Mouse (Mus musculus): ENCODE measurements around the gene Sult6b2. TPM values are rescaled to one million over a fixed set of nuclear protein-coding genes. Genes with fewer than 3 reads are reported as not detected.

The Sult6b2 gene
- not detected in 2 replicates for polyA plus RNA-seq (2014; fragmentation: Nextera tagmentation; extraction: Ambion mirVana)

DNA sequence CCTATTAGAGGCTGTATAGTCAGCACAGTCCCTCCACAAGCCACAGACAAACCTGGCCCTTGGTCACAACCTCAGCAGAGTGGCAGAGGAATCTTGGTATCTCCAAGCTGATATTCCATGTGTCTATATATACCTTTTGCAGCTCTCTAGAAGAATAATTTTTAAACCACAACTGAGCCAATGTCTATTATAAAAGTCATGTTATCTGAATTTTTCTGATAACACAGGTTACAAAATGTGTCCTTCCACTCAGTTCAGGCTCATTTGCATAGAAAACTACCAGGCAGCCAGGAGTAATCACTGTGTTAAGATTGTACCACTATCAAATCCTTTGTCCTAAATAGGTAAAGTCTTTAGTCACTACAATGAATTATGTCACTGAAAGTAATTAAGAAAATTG lies at the start of gene Sult6b2:
Gene Sult6b2 (minus strand): TSS at position 101 of the 400 bp plus-strand sequence.
- no peak for DNase-seq (ENCODE audit: low spot score)
- Histone ChIP-seq H3K4me2 (replicated peaks) (no peak within 1 kb of the TSS), H3K4me3 (replicated peaks; ENCODE audit: low read length) (no peak within 1 kb of the TSS), H3K27me3 (ENCODE audit: control insufficient read depth, insufficient read depth, low read length) (no peaks in the 10 kb centered on the region), H3K27ac (no peak within 1 kb of the TSS), H3K4me1 (replicated peaks; ENCODE audit: control insufficient read depth, insufficient read depth, low read length) (no peaks in the 10 kb centered on the region), H3K36me3 (replicated peaks; ENCODE audit: control insufficient read depth, insufficient read depth) (no peaks in the 10 kb centered on the region), H3K9ac (no peak within 1 kb of the TSS), H3K9me3 (ENCODE audit: control insufficient read depth, low read length) (no peaks in the 10 kb centered on the region)
- no peak for ATAC-seq (ENCODE audit: low FRiP score)

DNA sequence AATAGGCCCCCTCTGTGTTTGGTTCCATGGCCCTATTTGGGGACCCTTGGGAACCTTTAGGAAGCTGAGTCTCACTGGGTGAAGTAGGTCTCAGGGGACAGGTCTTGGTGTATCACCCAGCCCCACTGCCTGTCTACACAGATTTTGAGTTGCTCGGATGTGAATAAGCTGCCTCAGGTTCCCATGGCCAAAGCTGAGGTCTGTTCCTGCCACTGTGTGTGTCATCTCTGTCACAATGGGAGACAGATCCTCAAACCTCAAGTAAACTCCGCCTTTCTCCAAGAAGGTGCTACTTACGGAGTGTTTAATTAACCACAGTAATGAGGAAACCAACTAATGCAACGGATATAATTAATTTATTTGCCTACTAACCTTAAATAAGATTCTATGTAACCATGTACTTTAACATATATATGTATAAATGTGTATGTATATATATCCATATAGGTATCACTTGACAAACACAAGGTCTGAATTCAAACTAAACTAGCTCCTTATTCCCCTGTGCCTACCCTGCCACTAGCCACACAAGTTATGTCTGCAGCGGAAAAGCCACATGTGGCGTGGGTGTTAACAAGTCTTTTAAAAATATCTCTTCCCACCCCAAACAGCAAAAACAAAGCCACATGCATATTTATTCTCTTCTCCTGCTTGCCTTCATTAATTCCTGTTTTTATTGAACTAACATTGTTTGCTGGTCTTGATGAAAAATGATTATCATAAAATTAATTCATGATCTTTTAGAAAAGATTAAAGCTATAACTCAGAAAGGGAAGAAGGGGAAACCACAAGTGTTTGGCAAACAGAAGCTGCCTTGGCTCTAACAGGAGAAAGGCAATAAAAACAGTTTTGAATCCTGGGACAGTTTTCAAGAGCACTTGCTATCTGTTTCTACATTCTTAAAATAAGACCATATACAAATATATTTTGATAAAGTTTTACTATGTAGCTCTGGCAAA lies 48.4 kb upstream of the Sult6b2 start:
- no peak overlapping the region for H3K4me2 ChIP-seq (replicated peaks)
- no peaks in the 10 kb centered on the region for H3K27me3 ChIP-seq (ENCODE audit: control insufficient read depth, insufficient read depth, low read length)
- H3K4me3 ChIP-seq (replicated peaks; ENCODE audit: low read length), result no peak overlapping the region
- ATAC-seq (ENCODE audit: low FRiP score) (no peak), DNase-seq (ENCODE audit: low spot score) (no peak)
- no peak overlapping the region for H3K9ac ChIP-seq
- 85% methylated on average over 6 of the region's 6 CpGs for WGBS
- H3K4me1 ChIP-seq (replicated peaks; ENCODE audit: control insufficient read depth, insufficient read depth, low read length), result peaks cover 8% of the 10 kb centered on the region
- H3K9me3 ChIP-seq (ENCODE audit: control insufficient read depth, low read length), result no peaks in the 10 kb centered on the region
- H3K36me3 ChIP-seq (replicated peaks; ENCODE audit: control insufficient read depth, insufficient read depth), result no peaks in the 10 kb centered on the region
- no peak overlapping the region for H3K27ac ChIP-seq

DNA sequence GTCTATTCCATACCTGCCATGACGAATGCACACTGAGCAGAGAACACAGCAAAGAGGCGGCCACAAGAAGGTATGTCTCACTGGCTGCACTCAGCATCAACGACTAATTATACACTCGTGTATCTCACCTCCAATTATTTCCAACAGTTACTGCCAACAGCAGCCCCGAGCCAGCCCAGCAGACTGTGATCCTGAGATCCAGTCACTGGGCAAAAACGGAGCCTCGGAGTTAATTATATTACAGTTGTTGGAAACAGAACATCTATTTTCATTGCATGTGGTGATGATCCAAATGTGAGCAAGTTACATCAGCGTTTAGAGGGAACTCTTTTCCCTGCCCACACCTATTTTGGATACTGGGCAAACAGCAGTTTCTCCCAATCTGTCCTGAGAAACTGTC lies 46.1 kb upstream of the Sult6b2 start:
- Histone ChIP-seq H3K27ac (no peak overlapping the region), H3K4me3 (replicated peaks; ENCODE audit: low read length) (no peak overlapping the region), H3K36me3 (replicated peaks; ENCODE audit: control insufficient read depth, insufficient read depth) (no peaks in the 10 kb centered on the region), H3K9ac (no peak overlapping the region), H3K4me2 (replicated peaks) (no peak overlapping the region), H3K27me3 (ENCODE audit: control insufficient read depth, insufficient read depth, low read length) (no peaks in the 10 kb centered on the region), H3K9me3 (ENCODE audit: control insufficient read depth, low read length) (no peaks in the 10 kb centered on the region), H3K4me1 (replicated peaks; ENCODE audit: control insufficient read depth, insufficient read depth, low read length) (no peaks in the 10 kb centered on the region; the same call in 1 of the 2 replicates)
- no peak for ATAC-seq (ENCODE audit: low FRiP score)
- WGBS, result 77% methylated on average over 8 of the region's 8 CpGs
- no peak for DNase-seq (ENCODE audit: low spot score)

DNA sequence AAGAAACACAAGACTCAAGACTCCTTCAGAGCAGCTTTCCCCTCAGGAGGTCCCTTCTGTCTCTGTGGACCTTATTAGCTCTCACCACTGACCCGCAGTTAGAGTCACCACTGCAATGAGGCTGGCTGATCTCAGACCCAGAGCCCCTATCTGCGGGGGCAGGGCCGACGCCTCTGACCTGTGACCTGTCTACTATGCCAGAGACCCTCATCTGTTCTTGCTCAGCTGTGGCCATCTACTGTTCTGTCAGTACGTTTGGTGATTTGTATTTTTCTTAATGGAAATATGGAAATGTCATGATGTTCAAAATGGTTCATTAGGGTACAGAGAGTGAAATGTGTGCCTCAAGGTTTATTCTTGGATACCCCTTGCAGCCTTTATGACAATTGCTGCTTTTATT lies 45.0 kb upstream of the Sult6b2 start:
- H3K4me2 ChIP-seq (replicated peaks), result no peak overlapping the region
- H3K27ac ChIP-seq, result no peak overlapping the region
- ATAC-seq (ENCODE audit: low FRiP score), result no peak
- H3K36me3 ChIP-seq (replicated peaks; ENCODE audit: control insufficient read depth, insufficient read depth), result no peaks in the 10 kb centered on the region
- H3K4me3 ChIP-seq (replicated peaks; ENCODE audit: low read length), result no peak overlapping the region
- 62% methylated on average over 5 of the region's 5 CpGs for WGBS
- no peaks in the 10 kb centered on the region for H3K4me1 ChIP-seq (replicated peaks; ENCODE audit: control insufficient read depth, insufficient read depth, low read length)
- DNase-seq (ENCODE audit: low spot score), result no peak
- H3K27me3 ChIP-seq (ENCODE audit: control insufficient read depth, insufficient read depth, low read length), result no peaks in the 10 kb centered on the region
- no peaks in the 10 kb centered on the region for H3K9me3 ChIP-seq (ENCODE audit: control insufficient read depth, low read length)
- no peak overlapping the region for H3K9ac ChIP-seq

DNA sequence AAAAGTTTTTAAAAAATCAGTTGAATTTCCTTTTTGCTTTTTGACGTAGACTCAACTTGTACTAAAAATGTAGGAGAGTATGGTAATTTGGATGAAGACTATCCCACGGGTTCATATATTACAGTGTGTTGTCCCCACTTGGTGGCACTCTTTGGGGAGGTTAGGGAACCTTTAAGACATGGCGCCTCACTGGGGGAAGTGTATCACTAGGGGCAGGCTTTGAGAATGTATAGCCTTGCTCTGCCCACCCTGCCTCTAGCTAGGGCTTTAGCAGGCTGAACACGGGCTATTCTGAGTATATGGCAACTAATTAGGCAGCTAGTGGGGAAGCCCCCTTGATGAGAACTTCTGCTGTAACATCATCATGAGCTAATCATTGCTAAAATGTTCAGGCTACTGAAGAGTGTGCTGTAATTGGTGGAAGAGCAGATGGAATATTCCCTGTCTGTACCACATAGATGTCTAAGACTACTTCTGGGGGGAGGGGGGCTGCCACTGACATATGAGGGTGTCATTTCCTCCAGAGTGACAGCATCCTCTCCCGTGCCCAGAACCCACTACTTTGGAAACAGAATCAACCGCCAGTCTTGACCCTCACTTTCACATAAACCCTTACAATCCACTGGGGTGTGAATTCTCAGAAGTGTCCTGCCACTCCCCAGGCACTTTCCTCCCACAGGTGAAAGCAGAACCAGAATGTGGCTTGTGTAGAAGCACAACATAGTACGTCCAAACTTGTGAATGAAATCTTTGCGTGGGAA lies 43.8 kb upstream of the Sult6b2 start:
- ATAC-seq (ENCODE audit: low FRiP score) (no peak), DNase-seq (ENCODE audit: low spot score) (no peak)
- Histone ChIP-seq H3K27ac (no peak overlapping the region), H3K27me3 (ENCODE audit: control insufficient read depth, insufficient read depth, low read length) (no peaks in the 10 kb centered on the region), H3K4me3 (replicated peaks; ENCODE audit: low read length) (no peak overlapping the region), H3K36me3 (replicated peaks; ENCODE audit: control insufficient read depth, insufficient read depth) (no peaks in the 10 kb centered on the region), H3K9me3 (ENCODE audit: control insufficient read depth, low read length) (no peaks in the 10 kb centered on the region), H3K4me2 (replicated peaks) (no peak overlapping the region), H3K9ac (no peak overlapping the region), H3K4me1 (replicated peaks; ENCODE audit: control insufficient read depth, insufficient read depth, low read length) (no peaks in the 10 kb centered on the region)
- 83% methylated on average over 8 of the region's 8 CpGs for WGBS

DNA sequence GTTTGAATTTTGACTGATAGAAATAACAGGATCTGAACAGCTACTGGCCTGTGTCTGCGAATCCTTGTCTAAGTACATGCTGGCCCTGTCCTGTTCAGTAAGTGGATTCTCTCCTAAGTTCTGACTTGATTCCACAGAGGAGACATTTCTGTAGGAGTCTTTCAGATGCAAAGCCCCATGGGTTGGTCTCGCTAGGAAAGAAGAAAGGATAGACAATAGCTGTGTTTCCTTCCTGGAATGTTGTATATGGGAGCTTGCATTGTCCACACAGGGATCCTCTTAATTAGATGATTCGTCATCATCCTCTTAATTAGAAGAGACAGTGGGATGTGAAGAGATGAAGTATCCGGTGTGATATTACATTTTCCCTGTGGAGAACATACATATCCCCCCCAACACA lies 42.6 kb upstream of the Sult6b2 start:
- H3K36me3 ChIP-seq (replicated peaks; ENCODE audit: control insufficient read depth, insufficient read depth), result no peaks in the 10 kb centered on the region
- WGBS, result 75% methylated on average over 4 of the region's 4 CpGs
- no peak for DNase-seq (ENCODE audit: low spot score)

DNA sequence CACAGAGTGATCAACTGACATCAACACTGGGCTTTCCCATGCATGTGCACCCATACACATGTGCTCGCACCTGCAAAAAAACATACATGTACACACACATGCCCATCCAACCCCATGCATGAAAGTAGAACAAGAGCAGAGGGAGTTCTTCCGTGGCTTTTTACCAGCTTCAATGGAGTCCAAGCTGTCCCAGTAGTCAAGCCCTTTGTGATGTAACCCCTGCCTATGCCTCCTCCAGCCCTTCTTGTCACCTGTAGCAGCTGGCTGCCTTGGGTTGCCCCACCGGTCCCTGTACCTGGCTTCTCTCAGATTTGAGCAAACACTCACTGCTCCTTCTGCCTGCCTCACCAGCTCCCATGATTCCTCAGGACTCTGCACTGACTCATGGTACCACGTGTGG lies 40.8 kb upstream of the Sult6b2 start:
- H3K27me3 ChIP-seq (ENCODE audit: control insufficient read depth, insufficient read depth, low read length), result no peaks in the 10 kb centered on the region
- no peak overlapping the region for H3K27ac ChIP-seq
- H3K36me3 ChIP-seq (replicated peaks; ENCODE audit: control insufficient read depth, insufficient read depth), result no peaks in the 10 kb centered on the region
- ATAC-seq (ENCODE audit: low FRiP score) (no peak), DNase-seq (ENCODE audit: low spot score) (no peak)
- H3K9me3 ChIP-seq (ENCODE audit: control insufficient read depth, low read length), result no peaks in the 10 kb centered on the region
- no peak overlapping the region for H3K4me2 ChIP-seq (replicated peaks)
- no peaks in the 10 kb centered on the region for H3K4me1 ChIP-seq (replicated peaks; ENCODE audit: control insufficient read depth, insufficient read depth, low read length)
- no peak overlapping the region for H3K4me3 ChIP-seq (replicated peaks; ENCODE audit: low read length)
- WGBS, result 89% methylated on average over 4 of the region's 4 CpGs
- H3K9ac ChIP-seq, result no peak overlapping the region

More for the DNA sequence above, 42.6 kb upstream of the Sult6b2 start:
- Histone ChIP-seq H3K9ac (no peak overlapping the region), H3K27ac (no peak overlapping the region), H3K4me1 (replicated peaks; ENCODE audit: control insufficient read depth, insufficient read depth, low read length) (no peaks in the 10 kb centered on the region), H3K9me3 (ENCODE audit: control insufficient read depth, low read length) (no peaks in the 10 kb centered on the region), H3K4me2 (replicated peaks) (no peak overlapping the region), H3K4me3 (replicated peaks; ENCODE audit: low read length) (no peak overlapping the region), H3K27me3 (ENCODE audit: control insufficient read depth, insufficient read depth, low read length) (no peaks in the 10 kb centered on the region)
- no peak for ATAC-seq (ENCODE audit: low FRiP score)

DNA sequence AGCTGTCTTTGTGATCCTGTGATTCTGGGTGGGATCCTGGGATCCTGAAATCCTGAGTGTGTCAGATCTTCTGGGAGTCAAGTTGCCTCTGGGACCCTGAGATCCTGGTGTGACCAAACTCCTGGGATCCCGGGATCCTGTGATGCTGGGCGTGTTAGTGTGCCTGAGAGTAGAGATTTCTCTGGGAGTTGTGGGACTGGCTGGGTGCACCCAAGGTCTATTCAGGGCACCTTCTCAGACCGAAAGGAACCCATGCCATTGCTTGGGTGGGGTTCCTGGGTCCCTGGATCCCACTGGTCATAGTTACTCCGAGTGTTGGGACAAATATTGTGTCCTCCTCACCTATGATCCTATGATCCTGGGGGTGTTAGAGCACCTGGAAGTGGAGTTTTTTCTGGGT lies 39.8 kb upstream of the Sult6b2 start:
- Histone ChIP-seq H3K4me2 (replicated peaks) (no peak overlapping the region), H3K9me3 (ENCODE audit: control insufficient read depth, low read length) (no peaks in the 10 kb centered on the region), H3K4me1 (replicated peaks; ENCODE audit: control insufficient read depth, insufficient read depth, low read length) (no peaks in the 10 kb centered on the region), H3K36me3 (replicated peaks; ENCODE audit: control insufficient read depth, insufficient read depth) (no peaks in the 10 kb centered on the region), H3K4me3 (replicated peaks; ENCODE audit: low read length) (no peak overlapping the region), H3K27ac (no peak overlapping the region), H3K27me3 (ENCODE audit: control insufficient read depth, insufficient read depth, low read length) (no peaks in the 10 kb centered on the region), H3K9ac (no peak overlapping the region)
- 95% methylated on average over 4 of the region's 4 CpGs for WGBS
- DNase-seq (ENCODE audit: low spot score) (no peak), ATAC-seq (ENCODE audit: low FRiP score) (no peak)

DNA sequence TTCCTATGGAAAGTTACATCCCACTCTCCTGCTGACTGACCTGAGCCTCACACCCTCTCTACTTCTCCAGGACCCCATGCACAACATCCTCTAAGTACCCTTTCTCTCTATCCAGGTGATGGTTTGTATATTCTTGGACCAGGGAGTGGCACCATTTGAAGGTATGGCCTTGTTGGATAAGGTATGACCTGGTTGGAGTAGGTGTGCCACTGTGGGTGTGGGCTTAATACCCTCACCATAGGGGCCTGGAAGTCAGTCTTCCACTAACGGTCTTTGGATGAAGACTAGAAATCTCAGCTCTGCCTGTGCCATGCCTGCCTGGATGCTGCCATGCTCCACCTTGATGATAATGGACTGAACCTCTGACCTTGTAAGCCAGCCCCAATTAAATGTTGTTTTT lies 34.2 kb upstream of the Sult6b2 start:
- Histone ChIP-seq H3K4me3 (replicated peaks; ENCODE audit: low read length) (no peak overlapping the region), H3K36me3 (replicated peaks; ENCODE audit: control insufficient read depth, insufficient read depth) (no peaks in the 10 kb centered on the region), H3K4me1 (replicated peaks; ENCODE audit: control insufficient read depth, insufficient read depth, low read length) (peaks cover 6% of the 10 kb centered on the region; the same call in 1 of the 2 replicates), H3K9ac (no peak overlapping the region), H3K4me2 (replicated peaks) (no peak overlapping the region), H3K27ac (no peak overlapping the region), H3K9me3 (ENCODE audit: control insufficient read depth, low read length) (no peaks in the 10 kb centered on the region), H3K27me3 (ENCODE audit: control insufficient read depth, insufficient read depth, low read length) (no peaks in the 10 kb centered on the region)
- DNase-seq (ENCODE audit: low spot score) (no peak), ATAC-seq (ENCODE audit: low FRiP score) (no peak)
- WGBS, result 96% methylated on average over 1 of the region's 1 CpGs

Data from hindbrain, embryonic 14.5 days (tissue).